Mouse (Mus musculus): Measurements from ENCODE around the gene Insig1.

DNA sequence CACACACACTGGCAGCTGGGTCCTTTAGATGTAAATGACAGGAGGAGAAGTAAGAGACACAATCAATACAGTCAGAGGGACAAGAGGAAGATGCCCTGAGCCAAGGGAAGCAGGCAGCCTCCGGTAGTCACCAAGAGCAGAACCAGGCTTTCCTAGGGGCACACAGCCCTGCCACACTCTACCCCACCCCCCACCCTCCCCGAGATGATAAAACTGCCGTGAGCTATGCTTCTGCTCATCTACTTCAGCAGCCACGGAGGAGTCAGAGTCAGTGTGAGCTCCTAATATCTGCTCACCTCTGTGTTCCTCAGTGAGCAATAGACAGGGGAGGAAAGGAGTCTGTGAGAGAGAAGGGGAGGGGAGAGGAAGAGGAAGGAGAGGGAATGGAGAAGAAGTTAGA is 5.9 kb upstream of the Insig1 start:
- TF ChIP-seq GATA1 (IDR thresholded peaks at IDR 0.05; ENCODE audit: borderline replicate concordance, low read length) (no peak), CTCF (IDR thresholded peaks at IDR 0.05; ENCODE audit: low read depth, low read length) (no peak)
